Mouse (Mus musculus) intestine, postnatal 0 days (tissue): ENCODE data around the gene Mcur1. TPM values are rescaled to one million over a fixed set of nuclear protein-coding genes. Genes with fewer than 3 reads are reported as not detected.

Source experiments
- ATAC-seq: fragments of 200-750 bp; cut with Nextera tagmentation; 2 replicates; pipeline ENCODE4 v1.8.0; 2017; ENCODE audit warnings: mild to moderate bottlenecking, moderate TSS enrichment, moderate library complexity
- H3K27ac ChIP-seq: fragments of 300-500 bp; sonication (generic); 2 replicates; pipeline ENCODE4 v1.5.1; 2014; ENCODE audit warnings: mild to moderate bottlenecking, low read depth, low read length, moderate library complexity
- H3K27me3 ChIP-seq: fragments of 300-500 bp; sonication (generic); replicated peaks from 2 replicates; pipeline ENCODE4 v1.6.1; 2014; ENCODE audit warnings: low read length, mixed read lengths; ENCODE audit not compliant: control insufficient read depth, insufficient read depth
- H3K36me3 ChIP-seq: fragments of 300-500 bp; sonication (generic); 2 replicates; pipeline ENCODE4 v1.6.1; 2014; ENCODE audit warnings: mild to moderate bottlenecking, moderate library complexity; ENCODE audit not compliant: control insufficient read depth, insufficient read depth
- H3K4me1 ChIP-seq: fragments of 300-500 bp; sonication (generic); replicated peaks from 2 replicates; pipeline ENCODE4 v1.6.1; 2014; ENCODE audit warnings: antibody characterized with exemption, low read length, mixed read lengths; ENCODE audit not compliant: control insufficient read depth, insufficient read depth
- H3K4me2 ChIP-seq: fragments of 300-500 bp; sonication (generic); replicated peaks from 2 replicates; pipeline ENCODE4 v1.6.1; 2014; ENCODE audit warnings: low read depth, mild to moderate bottlenecking, moderate library complexity
- H3K4me3 ChIP-seq: fragments of 300-500 bp; sonication (generic); 2 replicates; pipeline ENCODE4 v1.5.1; 2014; ENCODE audit warnings: low read depth, low read length
- H3K9ac ChIP-seq: fragments of 300-500 bp; sonication (generic); 2 replicates; pipeline ENCODE4 v1.6.1; 2014; ENCODE audit warnings: mild to moderate bottlenecking, low read depth, low read length
- H3K9me3 ChIP-seq: fragments of 300-500 bp; sonication (generic); 2 replicates; pipeline ENCODE4 v1.6.1; 2016; ENCODE audit warnings: mixed run types; ENCODE audit not compliant: control insufficient read depth
- CTCF ChIP-seq: sonication (generic); IDR thresholded peaks from 2 replicates; pipeline ENCODE4 v1.5.1; 2016; ENCODE audit warnings: low read depth, mild to moderate bottlenecking, control low read depth, antibody characterized with exemption, moderate library complexity
- WGBS: fragments of 180-500 bp; shearing (Covaris S2); extraction: QIAGEN DNeasy Blood & Tissue Kit; methylation state at CpG from one replicate; pipeline ENCODE4 v1.1.7; 2014; 5-methylcytosine and 5-hydroxymethylcytosine counted together
- polyA plus RNA-seq: library from polyadenylated mRNA; unstranded; fragments of >200 nt; fragmentation: Nextera tagmentation; extraction: Ambion mirVana; gene quantifications from 2 replicates; pipeline ENCODE4 v1.2.1, GENCODE M21; 2015

The Mcur1 gene
- polyA plus RNA-seq, 1 experiment from 2014 or later: 15.4 TPM

DNA sequence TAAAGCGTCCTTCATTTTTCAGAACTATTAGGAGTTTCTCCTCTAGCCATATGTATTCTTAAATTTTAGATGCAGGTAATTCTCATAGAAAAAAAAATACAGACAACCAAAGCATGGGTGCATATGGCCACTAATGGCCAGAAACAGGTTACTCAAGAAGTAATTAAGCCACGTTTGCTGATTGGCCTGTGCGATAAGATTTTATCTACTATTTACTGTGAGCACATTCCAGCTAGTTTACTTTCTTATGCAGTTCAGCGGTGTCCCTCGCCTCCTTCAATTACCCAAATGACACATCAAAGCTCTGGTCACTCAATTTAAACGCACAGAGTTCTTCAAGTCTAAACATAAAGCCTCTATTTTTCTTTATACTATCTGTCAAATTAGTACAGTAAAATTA, 1.0 kb downstream of the Mcur1 start:
- H3K4me3 ChIP-seq: peak overlapping the region; percentile 73
- H3K27ac ChIP-seq: peak overlapping the region; percentile 96; the same call in 1 of the 2 replicates
- H3K36me3 ChIP-seq: no peaks in the 10 kb centered on the region; the same call in 1 of the 2 replicates
- H3K27me3 ChIP-seq: no peaks in the 10 kb centered on the region
- no peaks in the 10 kb centered on the region for H3K9me3 ChIP-seq
- peaks cover 6% of the 10 kb centered on the region; the same call in 1 of the 2 replicates for H3K4me1 ChIP-seq
- WGBS: 20% methylated on average over 6 of the region's 6 CpGs
- 0 out of 2 replicates have a peak overlapping the region, but pooled peaks have one; percentile 17 for H3K9ac ChIP-seq
- no peak for TF ChIP-seq CTCF
- no peak for ATAC-seq
- H3K4me2 ChIP-seq: peak overlapping the region; percentile 94

GRCm38 (mm10) chr13:43558357-43558756, 1.6 kb downstream of the Mcur1 start:
- no peak overlapping the region for H3K27ac ChIP-seq

DNA sequence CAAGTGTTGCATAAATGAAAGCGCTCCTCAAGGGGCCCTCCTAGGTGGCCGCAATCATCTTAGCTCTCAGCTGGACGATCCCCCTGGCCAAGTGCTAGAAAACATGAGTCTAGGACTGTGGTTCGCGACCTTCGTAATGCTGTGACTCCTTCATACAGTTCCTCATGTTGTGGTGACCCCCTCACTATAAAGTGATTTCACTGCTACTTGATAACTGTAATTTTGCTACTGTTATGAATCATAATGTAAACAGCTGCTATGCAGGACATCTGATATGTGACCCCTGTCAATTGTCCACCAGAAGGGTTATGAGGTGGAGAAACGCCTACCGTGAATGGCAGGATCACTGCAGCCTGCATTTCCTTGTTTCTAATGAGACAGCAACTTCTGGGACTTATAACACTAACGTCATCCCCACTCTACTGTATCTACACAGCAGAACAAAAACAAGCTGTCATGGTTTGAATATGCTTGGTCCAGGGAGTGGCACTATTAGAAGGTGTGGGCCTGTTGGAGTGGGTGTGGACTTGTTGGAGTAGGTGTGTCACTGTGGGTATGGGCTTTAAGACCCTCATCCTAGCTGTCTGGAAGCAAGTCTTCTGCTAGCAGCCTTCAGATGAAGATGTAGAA, 3.0 kb downstream of the Mcur1 start:
- no peaks in the 10 kb centered on the region for H3K9me3 ChIP-seq
- no peak for TF ChIP-seq CTCF
- H3K4me2 ChIP-seq: no peak overlapping the region
- no peak overlapping the region for H3K9ac ChIP-seq
- peaks cover 4% of the 10 kb centered on the region for H3K36me3 ChIP-seq
- H3K4me3 ChIP-seq: no peak overlapping the region
- whole genome bisulfite sequencing: 80% methylated on average over 9 of the region's 9 CpGs
- H3K27ac ChIP-seq: no peak overlapping the region
- no peak for ATAC-seq
- H3K4me1 ChIP-seq: peaks cover 6% of the 10 kb centered on the region; the same call in 1 of the 2 replicates
- H3K27me3 ChIP-seq: no peaks in the 10 kb centered on the region

More at GRCm38 (mm10) chr13:43558357-43558756, 1.6 kb downstream of the Mcur1 start:
- Histone ChIP-seq H3K27me3 (no peaks in the 10 kb centered on the region), H3K4me3 (no peak overlapping the region), H3K36me3 (no peaks in the 10 kb centered on the region; the same call in 1 of the 2 replicates), H3K4me1 (peaks cover 6% of the 10 kb centered on the region; the same call in 1 of the 2 replicates), H3K9me3 (no peaks in the 10 kb centered on the region), H3K4me2 (peak overlapping the region; percentile 94), H3K9ac (no peak overlapping the region)
- TF ChIP-seq CTCF: no peak
- WGBS: 65% methylated on average over 6 of the region's 6 CpGs
- ATAC-seq: no peak

- H3K4me3 ChIP-seq: no peak overlapping the region
- ATAC-seq: no peak
- H3K4me1 ChIP-seq: peaks cover 6% of the 10 kb centered on the region; the same call in 1 of the 2 replicates
- no peak overlapping the region for H3K27ac ChIP-seq
- peaks cover 10% of the 10 kb centered on the region for H3K36me3 ChIP-seq
- no peaks in the 10 kb centered on the region for H3K9me3 ChIP-seq
- no peak overlapping the region for H3K4me2 ChIP-seq
- no peaks in the 10 kb centered on the region for H3K27me3 ChIP-seq
- WGBS: 95% methylated on average over 9 of the region's 9 CpGs
- no peak overlapping the region for H3K9ac ChIP-seq
- no peak for TF ChIP-seq CTCF
These were observed 4.7 kb downstream of the Mcur1 start for GRCm38 (mm10) chr13:43555321-43555720.

DNA sequence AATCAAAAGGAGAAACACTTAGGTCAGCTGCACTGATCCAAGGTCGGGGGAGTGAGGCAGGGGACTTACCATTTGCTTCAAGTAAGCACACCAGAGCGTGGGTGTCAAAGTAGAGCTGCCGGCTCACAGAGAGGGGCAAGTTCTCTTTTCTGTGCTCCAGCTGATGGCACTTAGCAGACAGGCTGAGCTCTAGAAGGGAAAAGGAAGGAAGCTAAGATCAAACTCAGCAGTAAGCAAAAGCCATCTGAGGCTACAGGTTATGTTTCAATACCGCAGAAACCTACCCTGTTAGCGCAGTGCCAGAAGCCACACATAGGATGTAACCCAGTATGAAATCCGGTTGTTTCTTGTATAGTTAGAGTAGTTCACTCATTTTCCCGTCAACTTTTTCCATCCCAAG, 5.2 kb downstream of the Mcur1 start:
- Histone ChIP-seq H3K4me3 (no peak overlapping the region), H3K36me3 (peaks cover 15% of the 10 kb centered on the region), H3K27me3 (no peaks in the 10 kb centered on the region), H3K9me3 (no peaks in the 10 kb centered on the region), H3K4me1 (peaks cover 6% of the 10 kb centered on the region; the same call in 1 of the 2 replicates), H3K27ac (no peak overlapping the region), H3K4me2 (no peak overlapping the region), H3K9ac (no peak overlapping the region)
- WGBS: 88% methylated on average over 7 of the region's 7 CpGs
- ATAC-seq: no peak
- no peak for TF ChIP-seq CTCF

DNA sequence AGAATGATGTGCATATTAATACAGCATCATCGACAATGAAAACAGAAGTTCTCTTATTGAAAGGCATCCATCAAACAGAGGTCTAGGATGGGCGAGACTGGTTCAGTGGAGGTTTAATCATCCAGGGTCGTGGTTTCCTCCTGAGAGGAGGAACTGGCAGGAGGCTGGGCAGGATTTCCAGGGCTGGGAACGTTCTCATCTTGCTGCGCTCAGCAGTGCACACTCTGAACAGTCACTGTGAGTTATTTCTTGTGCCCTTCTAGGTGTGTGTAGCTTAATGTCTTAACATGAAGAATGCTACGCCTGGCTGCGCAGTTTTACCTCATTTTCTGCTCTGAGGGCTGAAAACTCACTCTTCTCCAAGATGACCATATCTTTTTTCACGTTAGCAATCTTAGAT, 9.3 kb downstream of the Mcur1 start:
- no peak overlapping the region for H3K4me3 ChIP-seq
- no peak for TF ChIP-seq CTCF
- H3K9ac ChIP-seq: no peak overlapping the region
- no peak overlapping the region for H3K4me2 ChIP-seq
- no peaks in the 10 kb centered on the region for H3K27me3 ChIP-seq
- no peaks in the 10 kb centered on the region for H3K4me1 ChIP-seq
- peaks cover 28% of the 10 kb centered on the region for H3K36me3 ChIP-seq
- no peaks in the 10 kb centered on the region for H3K9me3 ChIP-seq
- WGBS: 92% methylated on average over 8 of the region's 8 CpGs
- no peak for ATAC-seq
- no peak overlapping the region for H3K27ac ChIP-seq
